Mouse (Mus musculus) ZHBTc4 (cell line): ENCODE results near the gene Etl4.
A peak's percentile ranks its signal among the peaks of the same experiment; 100 is the strongest.
"Not testable (repeated sequence)": the region's sequence is repeated elsewhere in the genome, so short reads cannot be mapped to it uniquely, and the experiment has no call there.

Experiments
- DNase-seq: peaks from one replicate; pipeline ENCODE4 v3.0.0-alpha.2; 2011; ENCODE audit warnings: low read depth, low spot score

Etl4 gene

DNA sequence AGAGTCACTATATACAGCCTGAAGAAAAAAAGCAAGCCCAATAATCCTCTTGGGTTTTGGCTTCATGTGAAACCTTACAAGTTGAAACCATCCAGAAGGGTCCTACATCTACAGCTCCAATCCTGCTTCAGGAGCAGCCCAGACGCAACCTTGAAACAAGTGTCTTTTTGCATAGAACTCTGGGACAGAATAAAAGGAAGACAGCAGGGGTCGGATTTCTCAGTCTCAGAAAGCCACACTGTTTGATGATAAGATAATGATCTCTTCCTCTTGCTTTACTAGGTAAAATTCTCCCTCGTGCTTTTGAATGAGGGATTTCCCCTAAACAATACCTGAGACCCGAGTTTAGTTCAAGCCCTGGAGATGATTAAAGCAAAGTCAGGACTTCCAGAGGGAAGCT, 385.0 kb downstream of the Etl4 start:
- DNase-seq, result peak; percentile 53

DNA sequence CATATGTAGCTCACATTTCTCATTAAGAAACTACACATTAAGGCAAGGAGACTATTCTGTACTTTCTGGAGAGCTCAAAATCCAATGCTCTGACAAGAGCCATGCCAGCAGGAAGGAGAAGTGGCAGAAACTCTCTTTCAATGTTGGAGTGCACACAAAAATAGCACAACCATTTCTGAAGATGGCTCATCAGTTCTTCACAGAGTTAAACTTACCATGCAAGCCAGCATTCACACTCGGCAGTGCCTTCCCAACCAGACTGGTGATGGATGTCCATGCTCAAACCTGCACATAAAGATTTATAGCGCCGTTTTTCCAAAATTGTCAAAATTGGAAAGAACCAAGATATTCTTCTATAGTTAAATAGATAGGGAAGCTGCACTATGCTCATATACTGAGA, 392.9 kb downstream of the Etl4 start:
- no peak for DNase-seq

DNA sequence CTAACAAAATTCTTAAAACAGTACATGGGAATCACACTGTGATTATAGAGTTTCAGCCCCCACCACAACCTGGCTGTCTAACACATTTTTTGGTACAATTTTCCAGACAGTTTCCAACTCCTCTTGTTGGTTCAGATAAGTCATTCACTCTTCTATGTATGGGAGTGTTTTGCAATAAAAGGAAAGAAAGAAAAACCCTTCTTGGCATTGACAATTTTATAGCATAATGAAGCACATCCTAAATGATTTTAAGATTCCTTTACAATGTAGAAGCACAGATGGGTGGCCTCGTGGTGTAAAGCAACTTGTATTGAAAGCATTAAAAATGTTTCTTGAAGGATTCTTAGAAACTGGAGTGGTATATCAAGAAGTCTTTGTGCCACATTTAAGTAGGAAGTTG, 415.4 kb downstream of the Etl4 start:
- DNase-seq, result no peak

DNA sequence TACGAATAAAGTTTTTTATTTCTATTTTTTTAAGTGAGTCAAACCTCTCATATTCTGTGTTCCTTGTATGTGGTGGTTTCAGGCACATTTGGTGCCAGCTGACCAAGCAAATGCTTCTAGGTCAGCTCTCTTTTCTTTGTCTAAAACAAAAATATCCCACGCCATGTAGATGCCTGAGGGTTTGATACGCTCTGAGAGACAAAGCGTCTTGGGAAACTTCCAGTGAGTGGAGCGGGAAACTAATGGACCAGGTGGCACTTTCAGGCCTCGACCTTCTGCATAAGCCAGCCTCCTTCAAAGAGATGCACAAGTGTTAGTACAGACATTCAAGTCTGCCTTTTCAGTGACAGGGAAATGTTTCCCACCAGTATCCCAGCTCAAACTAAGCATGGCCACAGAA, 426.6 kb downstream of the Etl4 start:
- no peak for DNase-seq

DNA sequence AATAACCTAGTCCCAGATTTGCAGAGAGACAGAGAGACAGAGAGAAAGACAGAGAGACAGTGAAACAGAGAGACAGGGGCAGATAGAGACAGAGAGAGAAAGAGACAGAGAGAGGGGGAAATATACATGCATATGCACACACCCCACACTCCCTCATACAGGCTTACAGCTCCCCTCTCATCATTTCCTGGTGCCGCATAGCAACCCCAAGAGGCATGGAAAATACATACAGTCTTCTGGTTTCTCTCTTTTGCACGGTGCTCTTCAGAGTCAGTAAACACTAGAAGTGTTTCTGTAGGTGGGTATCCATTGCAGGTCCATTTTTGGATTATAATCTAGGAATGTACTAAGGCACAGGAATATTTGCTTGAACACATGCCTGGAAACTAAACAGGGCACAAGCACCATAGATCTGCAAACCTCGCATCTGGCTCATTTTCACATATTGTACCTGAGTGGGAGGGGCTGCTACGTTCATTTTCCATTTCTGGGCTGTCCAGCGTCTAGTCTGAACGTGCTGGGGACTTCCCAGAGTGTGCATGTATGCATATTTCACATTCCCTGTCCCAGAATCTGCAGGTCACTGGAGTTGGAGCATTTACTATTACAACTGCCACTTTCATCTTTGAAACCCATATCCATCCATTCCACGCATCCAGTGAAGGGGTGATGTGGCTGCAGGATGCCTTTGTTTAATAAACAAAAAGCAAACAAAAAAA, 429.6 kb downstream of the Etl4 start:
- DNase-seq, result no peak

DNA sequence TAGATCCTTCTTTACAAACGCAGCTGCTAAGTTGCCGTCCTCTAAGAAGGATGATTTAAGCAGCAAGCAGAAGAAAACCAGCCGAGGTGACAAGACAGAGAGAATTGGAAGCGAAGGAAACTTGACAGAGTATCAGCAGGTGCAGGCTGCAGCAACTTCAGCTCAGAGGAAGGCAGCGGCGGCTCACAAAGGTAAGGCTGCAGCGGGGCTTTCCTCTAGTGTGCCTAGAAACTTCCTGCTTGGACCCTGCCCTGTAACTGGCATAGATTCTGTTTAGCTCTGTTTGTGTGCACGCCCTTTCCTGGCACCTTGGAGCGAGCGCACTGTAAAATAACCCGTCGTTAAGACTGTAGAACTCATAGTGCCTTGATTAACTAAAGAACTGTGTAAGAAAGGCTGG, 430.3 kb downstream of the Etl4 start:
- DNase-seq, result peak; percentile 34

DNA sequence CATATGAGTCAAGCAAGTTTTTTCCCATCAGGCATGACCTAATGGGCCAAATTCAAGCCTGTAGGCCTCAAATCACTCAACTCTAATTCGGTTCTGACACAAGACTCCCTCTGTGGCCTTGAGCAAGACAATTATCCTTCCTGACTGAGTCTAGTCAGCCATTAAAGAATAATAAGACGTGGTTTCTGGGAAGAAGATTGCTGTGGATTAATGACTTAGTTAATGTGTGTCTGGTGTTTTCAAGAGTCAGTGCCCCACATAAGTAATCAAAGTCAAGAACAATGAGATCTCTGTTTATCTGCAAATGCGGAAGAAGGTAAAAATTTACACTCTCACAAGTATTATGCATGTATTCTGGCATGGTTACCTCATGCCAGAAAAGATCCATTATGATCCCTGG, 437.3 kb downstream of the Etl4 start:
- DNase-seq, result no peak

DNA sequence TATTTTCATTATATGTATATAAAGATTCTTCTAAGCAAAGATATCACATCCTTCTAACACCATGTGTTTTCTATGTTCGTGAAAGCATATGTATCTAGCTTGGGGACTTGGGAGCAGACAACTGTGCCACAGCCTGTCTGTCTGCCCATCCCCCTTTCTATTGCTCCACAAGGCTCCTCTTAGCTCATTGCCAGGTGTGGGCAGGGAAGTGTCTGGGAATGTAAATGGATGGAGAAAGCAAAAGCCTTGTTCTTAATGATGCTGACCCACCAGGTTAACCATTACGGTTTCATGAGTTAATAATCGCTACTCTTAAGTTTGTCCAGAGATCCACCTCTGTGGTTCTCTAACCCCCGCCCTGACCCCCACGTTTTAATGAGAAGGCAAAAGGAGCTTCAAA, 439.7 kb downstream of the Etl4 start:
- no peak for DNase-seq

DNA sequence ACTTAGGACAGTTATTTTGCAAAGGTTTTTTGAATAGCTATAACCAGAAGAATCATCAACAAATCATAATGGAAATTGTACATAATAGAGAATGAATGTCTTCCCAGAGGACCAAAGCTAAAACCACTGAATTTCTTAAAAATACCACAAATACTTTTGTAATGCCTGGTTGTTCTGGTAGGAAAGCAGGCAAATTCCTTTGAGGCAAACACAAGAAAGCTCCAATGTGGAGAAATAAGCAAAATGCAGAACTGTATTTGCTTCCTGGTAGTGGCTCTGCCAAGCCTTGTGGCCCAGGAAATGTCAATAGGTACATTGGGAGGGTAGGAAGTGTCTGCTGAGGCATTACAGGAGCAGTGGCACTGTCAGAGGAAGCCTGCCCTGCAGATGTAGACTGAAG, 443.2 kb downstream of the Etl4 start:
- DNase-seq, result no peak

DNA sequence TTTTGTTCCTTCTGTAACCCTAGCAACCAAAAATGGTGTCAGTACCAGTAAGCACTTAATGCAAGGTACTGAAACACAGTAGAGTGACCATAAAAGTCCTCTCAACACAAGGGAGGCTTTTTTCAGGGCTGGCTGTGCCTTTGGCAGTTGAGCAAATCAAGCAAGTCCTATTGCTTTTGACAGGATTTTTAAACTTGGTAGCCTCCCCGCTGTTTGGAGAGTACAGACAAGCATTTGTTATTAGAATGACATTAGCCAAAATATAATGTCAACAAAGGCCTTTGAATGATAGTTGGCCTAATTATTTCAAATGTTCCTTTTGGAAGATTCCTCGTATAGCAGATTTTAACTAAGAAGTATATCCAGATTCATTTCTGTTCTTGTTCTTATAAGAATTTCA, 467.4 kb downstream of the Etl4 start:
- no peak for DNase-seq

DNA sequence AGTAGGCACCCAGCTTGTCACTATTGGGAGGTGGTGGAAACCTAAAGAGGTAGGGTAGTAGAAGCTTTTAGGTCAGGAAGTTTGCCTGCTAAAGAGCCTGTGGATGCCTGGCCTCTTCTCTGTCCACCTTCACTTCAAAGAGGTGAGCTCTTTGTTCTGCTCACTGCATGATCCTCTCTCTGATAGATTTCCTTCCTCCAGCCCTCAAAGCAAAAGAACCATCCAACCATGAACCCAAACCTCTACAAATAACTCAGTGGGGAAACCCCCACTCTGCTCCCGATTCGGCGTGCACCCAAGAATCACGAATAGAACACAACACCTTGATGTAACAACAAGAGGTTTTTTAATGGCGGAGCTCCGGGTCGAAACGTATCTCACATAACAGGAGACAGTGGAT, 471.3 kb downstream of the Etl4 start:
- not testable (repeated sequence) for DNase-seq

DNA sequence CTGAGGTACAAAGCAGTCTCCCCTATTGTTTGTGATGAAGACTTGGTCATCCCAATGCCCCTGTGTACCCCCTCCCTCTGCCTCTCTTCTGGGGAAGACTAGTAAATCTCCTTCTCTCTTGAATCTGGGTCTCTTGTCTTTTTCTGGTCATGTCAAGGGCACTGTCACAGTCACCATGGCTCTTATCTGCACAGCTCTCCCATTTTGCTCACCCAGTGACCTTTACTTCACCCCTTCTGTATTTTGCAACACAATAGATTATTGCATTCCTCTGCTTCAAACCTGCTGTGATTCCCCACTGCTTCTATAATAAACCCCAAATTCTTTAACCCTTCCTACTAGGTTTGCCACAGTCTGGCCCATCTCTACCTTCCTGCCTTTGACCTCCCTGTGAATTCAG, 484.5 kb downstream of the Etl4 start:
- DNase-seq, result peak; percentile 84

DNA sequence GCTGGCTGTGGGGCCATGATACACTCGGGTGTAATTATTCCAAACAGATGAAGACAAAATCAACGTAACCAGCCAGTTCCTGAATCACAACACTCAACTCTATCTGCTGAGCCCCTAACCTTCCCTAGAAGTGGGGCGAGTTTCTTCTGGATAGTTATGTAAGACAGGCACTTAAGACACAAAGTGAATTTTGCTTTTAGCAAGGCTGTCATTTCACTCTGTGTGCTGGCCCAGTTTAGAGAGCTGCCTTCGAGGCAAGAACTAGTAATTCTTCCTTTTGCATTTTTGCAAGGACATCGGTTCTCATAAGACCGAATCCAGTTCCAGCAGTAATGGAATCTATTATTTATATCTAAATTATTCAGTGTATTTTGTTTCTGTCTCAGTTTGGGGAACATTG, 487.4 kb downstream of the Etl4 start:
- DNase-seq, result no peak

DNA sequence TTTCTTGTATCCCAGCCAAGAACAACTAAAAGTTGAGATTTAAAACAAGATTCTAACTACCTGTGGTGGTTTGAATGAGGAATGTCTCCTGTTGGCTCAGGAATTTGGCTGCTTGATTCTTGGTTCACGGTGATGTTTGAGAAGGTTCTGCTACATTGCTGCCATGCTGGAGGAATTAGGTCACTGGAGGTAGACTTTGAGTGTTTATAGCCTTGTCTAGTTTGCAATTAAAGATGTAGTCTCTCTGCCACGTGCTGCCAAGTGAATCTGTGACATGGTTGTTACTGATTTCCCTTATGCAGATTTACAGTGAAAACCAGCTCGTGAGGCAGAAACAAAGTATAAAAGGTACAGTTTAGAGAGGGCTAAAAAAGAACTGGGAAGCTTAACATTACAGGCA, 491.0 kb downstream of the Etl4 start:
- DNase-seq, result no peak

DNA sequence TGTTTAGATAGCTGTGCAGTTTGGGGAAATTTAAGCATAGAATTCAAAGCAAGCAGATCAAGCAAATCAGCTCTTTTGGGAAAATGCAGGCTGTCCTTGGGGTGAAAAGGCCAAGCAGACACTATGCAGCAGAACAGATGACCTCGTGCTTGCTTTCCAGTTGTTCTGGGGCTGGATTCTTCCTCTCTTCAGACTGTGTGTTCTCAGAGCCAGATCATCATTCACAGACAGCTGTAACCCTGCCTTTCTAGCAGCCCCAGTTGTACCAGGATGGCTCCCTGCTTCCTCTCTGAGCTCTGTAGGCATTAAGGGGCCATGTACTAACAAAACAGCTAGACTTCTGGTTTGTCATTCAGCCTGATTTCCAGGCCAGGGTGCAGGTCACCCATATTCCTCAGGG, 494.8 kb downstream of the Etl4 start:
- DNase-seq, result no peak

DNA sequence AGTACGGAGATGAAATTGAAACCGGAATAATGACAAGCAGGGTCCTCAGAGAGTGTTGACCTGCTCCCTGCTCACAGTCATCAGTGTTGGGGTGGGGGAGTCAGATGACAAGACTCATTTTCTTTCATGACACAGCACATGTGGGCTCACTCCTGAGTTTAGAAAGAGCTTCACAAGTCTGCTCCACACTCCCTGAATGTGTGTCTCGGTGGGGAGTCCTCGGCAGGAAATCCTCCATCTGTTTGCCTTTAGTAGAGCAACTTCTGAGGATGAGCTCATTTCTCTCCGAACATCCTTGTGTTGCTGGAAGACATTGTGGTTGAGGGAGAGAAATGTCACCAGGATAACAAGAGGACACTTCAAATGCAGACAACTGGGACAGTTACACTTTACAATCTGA, 497.5 kb downstream of the Etl4 start:
- no peak for DNase-seq

DNA sequence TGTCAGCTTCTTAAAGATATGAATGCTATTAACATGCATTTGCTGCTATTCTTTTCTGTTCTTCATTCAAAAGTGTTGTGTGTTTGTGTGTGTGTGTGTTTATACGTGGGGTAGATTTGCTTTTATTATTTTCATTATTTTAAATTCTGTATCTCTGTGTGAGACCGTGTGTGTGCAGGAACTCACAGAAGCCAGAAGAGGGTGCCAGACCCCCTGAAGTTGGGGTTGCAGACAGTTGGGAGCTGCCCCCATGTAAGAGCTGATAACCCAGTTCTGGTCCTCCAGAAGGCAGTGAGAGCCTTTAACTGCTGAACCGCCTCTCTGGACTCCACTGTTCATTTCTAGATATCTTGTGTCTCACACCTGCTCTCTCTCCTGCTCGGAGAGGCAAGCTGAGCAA, 505.3 kb downstream of the Etl4 start:
- DNase-seq, result peak; percentile 73

DNA sequence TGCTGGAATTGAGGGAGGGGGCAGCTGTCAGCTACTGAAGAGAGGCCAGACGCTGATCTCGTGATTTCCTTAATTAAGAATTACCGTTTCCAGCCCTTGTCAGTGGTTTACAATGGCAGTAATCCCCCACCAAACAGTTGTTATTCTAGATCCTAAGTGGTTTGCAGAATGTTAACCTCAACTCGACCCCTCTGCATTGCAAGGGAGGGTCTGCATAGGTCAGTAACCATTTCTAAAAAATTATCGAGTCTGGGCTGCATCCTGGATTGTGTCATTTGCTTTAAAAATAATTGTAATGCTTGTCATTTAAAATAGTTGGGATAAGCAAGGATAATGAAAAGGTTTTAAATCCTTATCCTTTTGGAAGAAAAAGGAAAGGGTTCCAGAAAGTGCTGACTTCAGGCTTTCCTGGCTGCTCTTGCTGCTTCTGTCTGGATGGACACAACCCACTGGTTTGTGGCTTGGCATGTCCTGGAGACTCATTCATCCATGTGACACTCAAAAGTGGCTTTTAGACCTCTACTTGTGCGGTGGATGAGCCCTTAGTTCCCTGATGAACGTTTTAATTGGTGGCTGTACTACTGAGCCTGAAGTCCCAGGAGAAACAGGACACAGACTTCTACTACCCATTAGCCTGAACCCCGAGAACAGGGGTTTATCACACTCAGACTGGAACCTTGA, 507.5 kb downstream of the Etl4 start:
- no peak for DNase-seq

DNA sequence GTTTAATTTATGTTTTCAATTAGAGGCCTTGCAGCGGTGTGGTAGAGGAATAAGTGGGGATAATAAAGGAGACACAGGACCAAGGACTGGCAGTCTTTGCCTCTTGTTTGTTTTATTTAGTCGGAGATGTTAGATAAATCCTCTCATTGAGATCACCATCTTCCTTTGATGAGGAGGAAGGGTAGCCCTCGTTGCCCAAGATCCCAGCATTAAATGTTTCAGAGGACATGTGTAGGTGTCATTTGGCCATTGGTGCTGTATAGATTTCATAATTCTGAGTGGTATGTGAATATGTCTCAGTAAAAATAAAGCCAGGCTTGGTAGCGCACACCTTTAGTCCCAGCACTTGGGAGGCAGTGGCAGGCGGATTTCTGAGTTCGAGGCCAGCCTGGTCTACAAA, 508.4 kb downstream of the Etl4 start:
- DNase-seq, result no peak

DNA sequence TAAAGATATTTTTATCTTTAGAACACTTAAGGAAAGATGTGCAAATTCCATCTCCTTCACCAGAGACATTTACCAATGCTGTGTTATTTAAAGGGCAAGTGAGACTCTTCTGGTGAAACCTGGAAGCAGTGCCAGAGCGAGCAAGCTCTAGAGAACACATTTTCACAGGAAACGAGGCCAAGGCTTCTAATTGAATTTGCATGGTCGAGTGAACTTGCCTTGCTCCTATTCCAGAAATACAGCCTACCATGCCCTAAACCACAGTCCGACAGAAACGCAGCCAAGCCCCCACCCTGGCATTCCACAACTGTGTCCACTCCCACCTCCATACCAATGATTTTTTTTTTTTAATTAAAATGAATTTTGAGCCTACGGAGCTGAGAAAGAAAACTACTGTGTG, 510.4 kb downstream of the Etl4 start:
- DNase-seq, result no peak

DNA sequence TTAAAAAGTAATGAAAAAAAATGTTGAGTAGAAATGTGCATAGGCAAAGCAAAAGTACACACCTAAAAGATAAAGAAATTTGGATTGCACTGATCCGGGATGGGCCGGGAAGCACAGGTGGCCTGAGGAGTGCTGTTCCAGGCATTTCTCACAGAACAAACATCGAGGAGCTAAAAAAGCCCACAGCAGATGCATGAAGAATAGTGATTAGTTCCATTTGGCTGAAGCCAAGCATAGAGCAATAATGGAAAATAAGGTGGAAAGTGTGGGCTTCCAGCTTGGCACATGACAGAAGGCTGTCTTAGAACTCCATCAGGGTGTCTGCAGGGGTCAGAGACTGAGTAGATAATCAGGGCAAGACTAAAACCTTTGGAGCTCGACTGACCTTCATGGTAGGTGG, 512.7 kb downstream of the Etl4 start:
- no peak for DNase-seq

DNA sequence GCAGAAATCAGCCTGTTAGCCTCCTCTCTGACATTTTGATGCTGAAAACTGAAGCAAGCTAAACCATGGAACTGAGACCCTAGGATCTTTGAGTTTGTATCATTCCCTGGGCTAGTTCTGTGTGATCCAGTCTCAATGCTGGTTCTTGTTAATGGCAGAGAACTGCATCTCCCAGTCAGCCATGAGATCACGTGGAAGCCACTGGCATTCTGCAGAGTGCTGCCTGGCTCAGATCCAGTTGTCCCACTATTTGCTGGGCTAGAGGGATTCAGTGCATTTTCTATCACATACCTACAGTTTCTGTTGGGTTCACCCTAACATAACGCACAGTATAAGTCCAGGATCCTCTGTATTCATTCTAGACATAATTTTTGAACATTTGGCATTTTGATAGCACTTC, 524.1 kb downstream of the Etl4 start:
- DNase-seq, result no peak

DNA sequence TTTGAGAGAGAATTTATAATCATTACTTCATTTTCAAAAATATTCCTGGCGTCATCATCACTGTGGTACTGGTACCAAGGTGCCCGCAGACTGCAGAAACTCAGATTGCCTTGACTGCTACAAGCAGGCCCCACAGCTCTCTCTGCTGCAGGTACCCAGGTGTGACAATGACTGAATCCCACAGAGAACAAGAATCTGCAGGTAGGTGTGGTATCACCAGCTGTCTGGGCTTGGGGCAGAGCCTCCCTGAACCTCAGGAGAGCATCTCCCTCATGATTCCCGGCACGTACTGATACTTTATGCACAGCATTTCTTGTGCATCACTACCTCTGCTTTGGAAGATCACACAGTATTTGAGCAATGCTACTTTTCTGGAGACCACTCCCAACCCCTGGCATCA, 526.0 kb downstream of the Etl4 start:
- no peak for DNase-seq

DNA sequence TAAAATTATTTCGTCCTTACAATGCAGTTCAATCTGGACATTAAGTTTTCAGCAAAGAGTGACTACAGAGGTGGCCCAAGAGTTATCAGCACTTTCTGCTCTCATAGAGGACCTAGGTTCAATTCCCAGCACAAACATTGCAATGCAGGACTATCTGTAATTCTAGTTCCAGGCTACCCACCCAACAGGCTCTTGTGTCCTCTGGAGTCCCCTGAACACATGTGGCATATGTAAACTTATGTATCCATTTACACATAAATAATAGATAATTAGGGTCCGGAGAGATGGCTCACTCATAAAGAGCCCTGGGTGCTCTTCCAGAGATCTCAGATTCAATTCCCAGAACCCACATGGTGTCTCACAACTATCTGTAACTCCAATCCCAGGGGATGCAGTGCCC, 533.2 kb downstream of the Etl4 start:
- DNase-seq, result no peak
